Mouse (Mus musculus) kidney, postnatal 0 days (tissue): Measurements from ENCODE around the gene Ckm. TPM values are rescaled to one million over a fixed set of nuclear protein-coding genes. Genes with fewer than 3 reads are reported as not detected.

Experiments used
- ATAC-seq: fragments of 200-750 bp; cut with Nextera tagmentation; replicated peaks from 2 replicates; pipeline ENCODE4 v1.8.0; 2017; ENCODE audit warnings: low read depth, moderate number of reproducible peaks, moderate TSS enrichment, moderate library complexity; ENCODE audit not compliant: low FRiP score
- DNase-seq: peaks from one replicate; pipeline ENCODE4 v3.0.0-alpha.2; 2016; ENCODE audit warnings: low spot score
- H3K27ac ChIP-seq: fragments of 300-500 bp; sonication (generic); 2 replicates; pipeline ENCODE4 v1.5.1; 2014; ENCODE audit warnings: mild to moderate bottlenecking
- H3K27me3 ChIP-seq: fragments of 300-500 bp; sonication (generic); 2 replicates; pipeline ENCODE4 v1.6.1; 2014; ENCODE audit warnings: low read length, mixed read lengths; ENCODE audit not compliant: insufficient read depth
- H3K36me3 ChIP-seq: fragments of 300-500 bp; sonication (generic); 2 replicates; pipeline ENCODE4 v1.6.1; 2014; ENCODE audit warnings: low read length, mixed read lengths; ENCODE audit not compliant: insufficient read depth
- H3K4me1 ChIP-seq: fragments of 300-500 bp; sonication (generic); replicated peaks from 2 replicates; pipeline ENCODE4 v1.6.1; 2014; ENCODE audit warnings: antibody characterized with exemption, low read length, mixed read lengths; ENCODE audit not compliant: insufficient read depth
- H3K4me2 ChIP-seq: fragments of 300-500 bp; sonication (generic); 2 replicates; pipeline ENCODE4 v1.6.1; 2014; ENCODE audit warnings: mild to moderate bottlenecking, low read length, moderate library complexity, mixed read lengths
- H3K4me3 ChIP-seq: fragments of 300-500 bp; sonication (generic); replicated peaks from 2 replicates; pipeline ENCODE4 v1.5.1; 2014; ENCODE audit warnings: low read depth, low read length
- H3K9ac ChIP-seq: fragments of 300-500 bp; sonication (generic); 2 replicates; pipeline ENCODE4 v1.6.1; 2014; ENCODE audit warnings: low read depth, low read length
- H3K9me3 ChIP-seq: fragments of 300-500 bp; sonication (generic); replicated peaks from 2 replicates; pipeline ENCODE4 v1.6.1; 2016; ENCODE audit warnings: low read length, inconsistent platforms, mixed read lengths
- CTCF ChIP-seq: IDR thresholded peaks from 2 replicates; pipeline ENCODE4 v1.5.1; 2016; ENCODE audit warnings: antibody characterized with exemption, low read depth, mild to moderate bottlenecking, moderate library complexity
- WGBS: fragments of 180-500 bp; shearing (Covaris S2); extraction: QIAGEN DNeasy Blood & Tissue Kit; methylation state at CpG from one replicate; pipeline ENCODE4 v1.1.7; 2014; 5-methylcytosine and 5-hydroxymethylcytosine counted together
- polyA plus RNA-seq: library from polyadenylated mRNA; unstranded; fragments of >200 nt; fragmentation: Nextera tagmentation; extraction: Ambion mirVana; gene quantifications from 2 replicates; pipeline ENCODE4 v1.2.1, GENCODE M21; 2015

Ckm gene
- polyA plus RNA-seq, 1 experiment from 2014 or later, result 1.2 TPM

DNA sequence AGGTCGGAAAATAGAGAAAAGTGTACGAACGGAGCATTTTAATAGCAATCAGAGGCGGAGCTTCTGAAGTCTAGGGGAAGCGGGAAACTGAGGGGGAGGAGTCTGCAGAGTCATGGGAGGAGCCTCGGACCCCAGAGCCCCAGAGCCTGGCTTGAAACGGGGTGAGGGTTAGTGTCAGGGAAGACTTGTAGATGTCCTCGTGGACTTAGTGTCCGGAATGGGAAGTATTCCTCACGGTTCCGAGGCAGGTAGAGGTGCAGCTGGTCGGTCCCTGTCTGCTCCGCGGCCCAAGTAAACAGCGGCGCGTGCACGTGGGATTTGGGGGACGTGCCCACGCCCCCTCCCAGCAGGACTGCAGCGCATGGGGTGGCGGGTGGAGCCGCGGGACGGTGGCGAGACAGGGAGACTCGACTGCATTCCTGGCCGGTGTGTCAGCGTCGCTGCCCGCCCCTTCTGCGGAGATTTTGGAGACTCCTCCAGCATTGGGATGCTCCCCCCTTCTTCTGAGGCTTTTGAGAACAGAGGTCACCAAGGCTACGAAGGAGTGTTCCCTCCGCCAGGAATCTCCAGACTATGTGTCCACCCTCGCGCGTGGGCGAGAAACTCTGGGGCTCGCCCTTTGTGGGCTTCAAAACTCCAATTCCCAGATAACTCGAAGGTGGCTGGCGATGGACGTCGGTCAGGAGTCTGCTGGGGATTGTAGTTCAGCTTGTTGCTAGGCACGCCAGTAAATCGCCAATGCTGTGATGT lies 44.5 kb upstream of the Ckm start:
- peak overlapping the region; percentile 75; the same call in 1 of the 2 replicates for H3K9ac ChIP-seq
- H3K9me3 ChIP-seq, result no peaks in the 10 kb centered on the region
- no peaks in the 10 kb centered on the region for H3K27me3 ChIP-seq
- 0 out of 2 replicates have a peak, but pooled peaks cover 17% of the 10 kb centered on the region for H3K4me1 ChIP-seq
- ATAC-seq (peak; percentile 64), DNase-seq (peak; percentile 91)
- 0 out of 2 replicates have a peak, but pooled peaks cover 2% of the 10 kb centered on the region for H3K36me3 ChIP-seq
- peak overlapping the region; percentile 99 for H3K4me2 ChIP-seq
- under 1% methylated on average over 45 of the region's 45 CpGs for WGBS
- TF ChIP-seq CTCF, result no peak
- H3K4me3 ChIP-seq, result peak overlapping the region; percentile 74
- H3K27ac ChIP-seq, result peak overlapping the region; percentile 36; the same call in 1 of the 2 replicates

DNA sequence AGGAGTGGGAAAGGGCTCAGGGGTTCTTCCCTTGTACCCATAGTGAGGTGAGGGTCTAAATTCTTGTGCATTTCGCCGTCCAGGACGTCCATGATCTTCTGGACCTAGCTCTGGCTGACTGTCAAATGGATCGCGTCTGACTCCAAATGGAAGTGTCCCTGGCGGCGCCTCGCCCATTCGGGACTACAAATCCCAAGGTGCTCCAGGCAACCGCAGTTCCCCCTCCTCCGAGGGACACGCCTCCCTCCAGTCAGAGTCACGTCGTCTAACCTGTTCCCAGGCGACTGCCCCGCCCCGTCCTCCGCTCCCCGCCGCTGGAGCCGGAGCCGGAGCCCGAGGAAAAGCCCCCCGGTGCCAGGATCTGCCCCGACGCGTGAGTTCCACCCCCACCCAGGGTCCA lies 43.6 kb upstream of the Ckm start:
- H3K36me3 ChIP-seq, result no peaks in the 10 kb centered on the region
- peak overlapping the region; percentile 39; the same call in 1 of the 2 replicates for H3K9ac ChIP-seq
- 0% methylated on average over 27 of the region's 27 CpGs for WGBS
- TF ChIP-seq CTCF, result no peak
- H3K4me2 ChIP-seq, result peak overlapping the region; percentile 99
- H3K27me3 ChIP-seq, result no peaks in the 10 kb centered on the region
- no peaks in the 10 kb centered on the region for H3K9me3 ChIP-seq
- peak overlapping the region; percentile 39; the same call in 1 of the 2 replicates for H3K27ac ChIP-seq
- DNase-seq, result peak; percentile 94
- peak overlapping the region; percentile 74 for H3K4me3 ChIP-seq
- H3K4me1 ChIP-seq, result 0 out of 2 replicates have a peak, but pooled peaks cover 17% of the 10 kb centered on the region
- peak; percentile 70 for ATAC-seq

DNA sequence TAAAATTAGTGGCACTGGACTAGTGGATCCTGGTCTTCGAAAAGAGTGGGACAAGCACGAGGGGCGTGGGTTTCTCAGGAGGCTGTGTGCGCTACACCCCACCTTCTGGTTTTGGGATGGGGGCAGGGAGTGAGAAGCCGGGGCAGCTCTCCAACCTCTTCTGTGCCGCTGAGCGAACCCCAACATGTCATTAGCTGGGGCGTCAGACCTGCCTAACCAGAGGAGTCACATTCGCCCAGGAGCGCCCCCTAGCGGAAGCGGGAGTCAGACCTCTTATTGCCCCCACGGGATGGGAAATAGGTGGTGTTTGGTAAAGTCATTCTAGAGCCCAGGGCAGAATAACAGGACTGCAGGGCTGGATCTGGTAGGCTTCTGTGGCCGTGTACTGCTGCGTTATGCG lies 42.9 kb upstream of the Ckm start:
- peak; percentile 76 for TF ChIP-seq CTCF
- 0 out of 2 replicates have a peak, but pooled peaks cover 17% of the 10 kb centered on the region for H3K4me1 ChIP-seq
- 10% methylated on average over 16 of the region's 16 CpGs for WGBS
- ATAC-seq, result no peak
- H3K36me3 ChIP-seq, result no peaks in the 10 kb centered on the region
- H3K27me3 ChIP-seq, result no peaks in the 10 kb centered on the region
- H3K4me3 ChIP-seq, result peak overlapping the region; percentile 74
- H3K9ac ChIP-seq, result peak overlapping the region; percentile 39; the same call in 1 of the 2 replicates
- H3K4me2 ChIP-seq, result peak overlapping the region; percentile 99
- no peak overlapping the region for H3K27ac ChIP-seq
- peak; percentile 52 for DNase-seq
- H3K9me3 ChIP-seq, result no peaks in the 10 kb centered on the region

DNA sequence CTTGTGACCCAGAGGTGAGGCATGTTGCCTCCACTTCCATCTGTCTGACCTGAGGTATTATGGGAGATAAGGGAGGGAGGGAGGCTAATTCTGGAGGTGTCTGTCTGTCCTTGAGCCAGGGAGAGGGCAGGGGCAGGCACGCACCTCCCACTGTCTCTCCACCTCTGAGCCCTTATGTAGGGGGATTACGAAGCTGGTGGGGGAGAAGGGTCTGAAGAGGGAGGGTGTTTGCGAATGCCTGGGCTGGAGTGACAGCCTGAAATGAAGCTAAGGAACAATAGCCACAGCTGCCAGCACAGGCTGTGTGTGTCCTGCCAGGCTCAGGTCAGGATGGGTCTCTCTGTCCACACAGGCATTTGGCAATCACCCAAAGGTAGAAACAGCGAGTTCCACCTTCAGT lies 42.3 kb upstream of the Ckm start:
- WGBS, result 58% methylated on average over 4 of the region's 4 CpGs
- H3K9me3 ChIP-seq, result no peaks in the 10 kb centered on the region
- H3K4me2 ChIP-seq, result no peak overlapping the region
- H3K36me3 ChIP-seq, result no peaks in the 10 kb centered on the region
- ATAC-seq (no peak), DNase-seq (no peak)
- H3K27me3 ChIP-seq, result no peaks in the 10 kb centered on the region
- H3K4me1 ChIP-seq, result 0 out of 2 replicates have a peak, but pooled peaks cover 17% of the 10 kb centered on the region
- H3K27ac ChIP-seq, result no peak overlapping the region
- H3K9ac ChIP-seq, result no peak overlapping the region
- TF ChIP-seq CTCF, result no peak
- H3K4me3 ChIP-seq, result no peak overlapping the region

DNA sequence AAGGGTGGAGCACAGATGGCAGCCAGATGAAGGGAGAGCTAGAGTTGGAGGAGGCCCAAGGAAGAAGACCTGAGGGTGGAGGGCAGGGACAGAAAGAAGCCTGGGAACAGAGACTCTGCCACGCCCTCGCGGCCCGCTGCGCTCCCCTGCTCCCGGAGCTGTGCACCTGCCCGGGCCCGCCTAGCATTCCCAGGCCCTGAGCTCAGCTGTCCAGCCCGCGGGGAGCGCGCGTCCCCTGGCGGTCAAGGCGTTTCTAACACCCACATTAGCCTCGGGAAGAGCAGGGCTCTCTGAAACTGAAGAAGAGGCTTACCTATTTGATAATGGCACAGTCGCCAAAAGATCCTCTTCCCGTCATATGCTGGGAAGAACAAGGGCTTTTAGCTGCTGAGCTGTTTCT lies 40.7 kb upstream of the Ckm start:
- Histone ChIP-seq H3K4me2 (no peak overlapping the region; the same call in 1 of the 2 replicates), H3K27me3 (no peaks in the 10 kb centered on the region), H3K9ac (no peak overlapping the region), H3K36me3 (no peaks in the 10 kb centered on the region), H3K9me3 (no peaks in the 10 kb centered on the region), H3K4me1 (0 out of 2 replicates have a peak, but pooled peaks cover 11% of the 10 kb centered on the region), H3K27ac (no peak overlapping the region), H3K4me3 (no peak overlapping the region)
- TF ChIP-seq CTCF, result peak; percentile 93
- peak; percentile 42 for ATAC-seq
- 2% methylated on average over 18 of the region's 18 CpGs for WGBS
- peak; percentile 76 for DNase-seq

DNA sequence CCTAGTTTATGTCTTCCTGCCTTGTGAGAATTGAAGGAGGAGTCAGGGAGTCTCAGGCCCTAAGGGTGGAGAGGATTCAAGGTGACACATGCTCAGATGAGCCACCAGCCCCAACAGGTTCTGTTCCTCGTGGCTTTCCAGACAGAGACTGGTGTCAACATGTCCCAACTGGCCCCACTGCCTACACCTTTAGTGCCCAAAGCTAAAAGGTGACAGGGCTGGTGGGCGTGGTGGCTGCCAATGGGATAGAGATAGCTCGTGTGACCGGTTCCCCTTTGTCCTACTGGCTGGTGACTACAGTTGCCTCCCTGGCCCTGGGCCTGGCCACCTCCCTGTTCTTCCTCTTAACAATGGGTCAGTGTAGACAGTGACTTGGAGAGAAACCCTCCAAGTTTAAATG lies 39.2 kb upstream of the Ckm start:
- 75% methylated on average over 4 of the region's 4 CpGs for WGBS
- Histone ChIP-seq H3K4me1 (0 out of 2 replicates have a peak, but pooled peaks cover 12% of the 10 kb centered on the region), H3K27me3 (no peaks in the 10 kb centered on the region), H3K9me3 (no peaks in the 10 kb centered on the region), H3K4me3 (no peak overlapping the region), H3K4me2 (no peak overlapping the region), H3K9ac (no peak overlapping the region), H3K36me3 (no peaks in the 10 kb centered on the region), H3K27ac (no peak overlapping the region)
- no peak for ATAC-seq
- no peak for TF ChIP-seq CTCF
- DNase-seq, result no peak
